Mouse (Mus musculus) left cerebral cortex, postnatal 14 days (tissue): ENCODE measurements around the gene Nipal3. TPM values are rescaled to one million over a fixed set of nuclear protein-coding genes. Genes with fewer than 3 reads are reported as not detected.

Experiments
- DNase-seq, 2 experiments: peaks; one replicate each; pipeline ENCODE4 v3.0.0; 2021 to 2022; ENCODE audit warnings: low spot score in 2 of 2, mixed read lengths in 1 of 2
- intact Hi-C: fragments of 180-260 bp; cut with DNase I; formaldehyde crosslinking; loops from one replicate; pipeline ENCODE4 v1.15.1; 2025
- microRNA-seq, 2 experiments: library from miRNA; unstranded; fragments of <30 nt; microRNA quantifications; one replicate each; pipeline ENCODE4 v1.2.0; 2022
- total RNA-seq, 2 experiments: library from RNA; stranded (reverse); gene quantifications; 2 replicates each; pipeline ENCODE4 v1.2.3; 2021

The Nipal3 gene
- total RNA-seq, 2 experiments from 2014 or later, result 111 to 118 TPM

- no peak for DNase-seq
- intact Hi-C loops, result no loop called here
These were observed 90.8 kb downstream of the Nipal3 start for GRCm38 (mm10) chr4:135404048-135404447.

- no peak for DNase-seq
- intact Hi-C loops, result no loop called here
These were observed 93.0 kb downstream of the Nipal3 start for GRCm38 (mm10) chr4:135401881-135402280.

- no peak for DNase-seq
- intact Hi-C loops, result no loop called here
These were observed 96.8 kb downstream of the Nipal3 start, which contains the start of gene Ncmap for GRCm38 (mm10) chr4:135397991-135398390. Gene Ncmap (minus strand): TSS chr4:135398227.

- no peak for DNase-seq
- intact Hi-C loops, result no loop called here
These were observed 97.3 kb downstream of the Nipal3 start for GRCm38 (mm10) chr4:135397551-135397950.

GRCm38 (mm10) chr4:135396303-135396702, 98.5 kb downstream of the Nipal3 start:
- DNase-seq, result no peak
- intact Hi-C loops, result no loop called here

Small RNA genes lying within 50 kb of the gene (microRNA-seq; reads per million reads assigned to microRNA genes)
- gene Gm25317, result 0 reads per million in 2 experiments
- 812 to 862 reads per million in 2 experiments for gene Mir700

Other genes with a start within 250 kb of the Nipal3 start
- gene Clic4, start 222.2 kb downstream of the Nipal3 start, total RNA-seq, result 10 to 100 TPM; 31.2 to 32.0 TPM
- 100 to 1,000 TPM; 112 to 137 TPM for gene Srrm1, start 141.7 kb downstream of the Nipal3 start, total RNA-seq
- under 1 TPM in 1 of 2 experiments, not detected in 1; 0.91 TPM for gene Ncmap, start 96.8 kb downstream of the Nipal3 start, total RNA-seq
- 10 to 100 TPM; 34.7 to 36.8 TPM for gene Rcan3, start 61.2 kb downstream of the Nipal3 start, total RNA-seq
- 1 to 10 TPM in 1 of 2 experiments, under 1 TPM in 1; 0.81 to 1.1 TPM for gene Stpg1, start 248 bp downstream of the Nipal3 start, total RNA-seq
- gene Grhl3, start 78.6 kb upstream of the Nipal3 start, total RNA-seq, result 1 to 10 TPM in 1 of 2 experiments, under 1 TPM in 1; 0.95 to 1.4 TPM
- under 1 TPM; 0.35 to 0.40 TPM for gene Ifnlr1, start 191.2 kb upstream of the Nipal3 start, total RNA-seq
- gene Il22ra1, start 233.1 kb upstream of the Nipal3 start, total RNA-seq, result under 1 TPM; 0.42 to 0.70 TPM